Mouse (Mus musculus) right cerebral cortex, postnatal 36 days (tissue): ENCODE results near the gene Arfgap3.
"Not testable (repeated sequence)": the region's sequence is repeated elsewhere in the genome, so short reads cannot be mapped to it uniquely, and the experiment has no call there.

Source experiments
- DNase-seq, 2 experiments: peaks; one replicate each; pipeline ENCODE4 v3.0.0; 2022; ENCODE audit warnings: low spot score in 2 of 2, mixed read lengths in 1 of 2

Gene Arfgap3

GRCm38 (mm10) chr15:83344956-83345355 lies 5.1 kb downstream of the Arfgap3 start:
- peak; percentile 45 to 54 for DNase-seq

- DNase-seq, result no peak
Measured at GRCm38 (mm10) chr15:83344157-83344556, 5.9 kb downstream of the Arfgap3 start.

GRCm38 (mm10) chr15:83338908-83339307 lies 11.1 kb downstream of the Arfgap3 start:
- DNase-seq, result no peak

- no peak for DNase-seq
Measured at GRCm38 (mm10) chr15:83337903-83338870, 11.9 kb downstream of the Arfgap3 start.

GRCm38 (mm10) chr15:83332373-83332772 lies 17.7 kb downstream of the Arfgap3 start:
- no peak for DNase-seq

- DNase-seq, result no peak
Measured at GRCm38 (mm10) chr15:83328952-83329351, 21.1 kb downstream of the Arfgap3 start.

- DNase-seq, result no peak
Measured at GRCm38 (mm10) chr15:83323071-83323470, 27.0 kb downstream of the Arfgap3 start.

- DNase-seq, result no peak
Measured at GRCm38 (mm10) chr15:83314914-83315313, 35.1 kb downstream of the Arfgap3 start.

- no peak for DNase-seq
Measured at GRCm38 (mm10) chr15:83309878-83310277, 40.2 kb downstream of the Arfgap3 start.

GRCm38 (mm10) chr15:83308708-83309107 lies 41.3 kb downstream of the Arfgap3 start:
- DNase-seq, result not testable (repeated sequence)

- DNase-seq, result no peak
Measured at GRCm38 (mm10) chr15:83306181-83306580, 43.9 kb downstream of the Arfgap3 start.

GRCm38 (mm10) chr15:83305192-83305921 lies 44.7 kb downstream of the Arfgap3 start:
- DNase-seq, result no peak

- DNase-seq, result no peak
Measured at GRCm38 (mm10) chr15:83304804-83305191, 45.2 kb downstream of the Arfgap3 start.

GRCm38 (mm10) chr15:83303656-83304484 lies 46.2 kb downstream of the Arfgap3 start:
- no peak for DNase-seq

- no peak for DNase-seq
Measured at GRCm38 (mm10) chr15:83299916-83300582, 50.0 kb downstream of the Arfgap3 start.

GRCm38 (mm10) chr15:83299450-83299849 lies 50.6 kb downstream of the Arfgap3 start:
- DNase-seq, result no peak

GRCm38 (mm10) chr15:83298810-83299209 lies 51.2 kb downstream of the Arfgap3 start:
- no peak for DNase-seq

- no peak for DNase-seq
Measured at GRCm38 (mm10) chr15:83298313-83298712, 51.7 kb downstream of the Arfgap3 start.

- DNase-seq, result no peak
Measured at GRCm38 (mm10) chr15:83296771-83297311, 53.2 kb downstream of the Arfgap3 start.

GRCm38 (mm10) chr15:83296050-83296449 lies 54.0 kb downstream of the Arfgap3 start:
- DNase-seq, result no peak

GRCm38 (mm10) chr15:83294954-83295353 lies 55.1 kb downstream of the Arfgap3 start:
- DNase-seq, result no peak
